Mouse (Mus musculus) heart, embryonic 11.5 days (tissue): ENCODE results near the gene Dlst. TPM values are rescaled to one million over a fixed set of nuclear protein-coding genes. Genes with fewer than 3 reads are reported as not detected.
"Not testable (repeated sequence)": the region's sequence is repeated elsewhere in the genome, so short reads cannot be mapped to it uniquely, and the experiment has no call there.

Experiments
- ATAC-seq: fragments of 200-750 bp; cut with Nextera tagmentation; replicated peaks from 2 replicates; pipeline ENCODE4 v1.8.0; 2017; ENCODE audit warnings: moderate library complexity; ENCODE audit not compliant: insufficient number of reproducible peaks, low FRiP score, low TSS enrichment
- H3K27ac ChIP-seq: fragments of 300-500 bp; sonication (generic); 2 replicates; pipeline ENCODE4 v1.5.1; 2014; ENCODE audit warnings: mild to moderate bottlenecking, low read depth, low read length
- H3K27me3 ChIP-seq: fragments of 300-500 bp; sonication (generic); 2 replicates; pipeline ENCODE4 v1.6.1; 2014; ENCODE audit warnings: mild to moderate bottlenecking, low read length, mixed read lengths; ENCODE audit not compliant: control insufficient read depth, insufficient read depth
- H3K36me3 ChIP-seq: fragments of 300-500 bp; sonication (generic); 2 replicates; pipeline ENCODE4 v1.6.1; 2014; ENCODE audit warnings: mild to moderate bottlenecking, low read length, moderate library complexity, mixed read lengths; ENCODE audit not compliant: control insufficient read depth, insufficient read depth
- H3K4me1 ChIP-seq: fragments of 300-500 bp; sonication (generic); 2 replicates; pipeline ENCODE4 v1.6.1; 2014; ENCODE audit warnings: low read length; ENCODE audit not compliant: control insufficient read depth, insufficient read depth
- H3K4me2 ChIP-seq: fragments of 300-500 bp; sonication (generic); 2 replicates; pipeline ENCODE4 v1.6.1; 2014; ENCODE audit warnings: mild to moderate bottlenecking, moderate library complexity
- H3K4me3 ChIP-seq: fragments of 300-500 bp; sonication (generic); 2 replicates; pipeline ENCODE4 v1.5.1; 2014; ENCODE audit warnings: low read depth, low read length
- H3K9ac ChIP-seq: fragments of 300-500 bp; sonication (generic); 2 replicates; pipeline ENCODE4 v1.6.1; 2014; ENCODE audit warnings: mild to moderate bottlenecking, low read depth, low read length, moderate library complexity
- H3K9me3 ChIP-seq: fragments of 300-500 bp; sonication (generic); replicated peaks from 2 replicates; pipeline ENCODE4 v1.6.1; 2016; ENCODE audit warnings: low read length; ENCODE audit not compliant: control insufficient read depth
- WGBS: fragments of 180-500 bp; shearing (Covaris S2); extraction: QIAGEN DNeasy Blood & Tissue Kit; methylation state at CpG from one replicate; pipeline ENCODE4 v1.1.7; 2014; ENCODE audit not compliant: insufficient replicate concordance; 5-methylcytosine and 5-hydroxymethylcytosine counted together
- polyA plus RNA-seq: library from polyadenylated mRNA; unstranded; fragments of >200 nt; fragmentation: Nextera tagmentation; extraction: Ambion mirVana; gene quantifications from 2 replicates; pipeline ENCODE4 v1.2.1, GENCODE M21; 2014

The Dlst gene
- polyA plus RNA-seq, 1 experiment from 2014 or later: 170 TPM

GRCm38 (mm10) chr12:85136627-85137026 lies 26.0 kb downstream of the Dlst start:
- WGBS: 78% methylated on average over 4 of the region's 4 CpGs
- H3K4me1 ChIP-seq: no peaks in the 10 kb centered on the region
- H3K4me3 ChIP-seq: no peak overlapping the region
- H3K27ac ChIP-seq: no peak overlapping the region
- peaks cover 14% of the 10 kb centered on the region for H3K36me3 ChIP-seq
- peaks cover 8% of the 10 kb centered on the region; the same call in 1 of the 2 replicates for H3K27me3 ChIP-seq
- no peak for ATAC-seq
- H3K4me2 ChIP-seq: no peak overlapping the region
- no peak overlapping the region for H3K9ac ChIP-seq
- no peaks in the 10 kb centered on the region for H3K9me3 ChIP-seq

- Histone ChIP-seq H3K4me1 (no peaks in the 10 kb centered on the region), H3K4me3 (no peak overlapping the region), H3K9me3 (no peaks in the 10 kb centered on the region), H3K36me3 (no peaks in the 10 kb centered on the region), H3K27ac (no peak overlapping the region), H3K27me3 (peaks cover 8% of the 10 kb centered on the region; the same call in 1 of the 2 replicates), H3K4me2 (peak overlapping the region; percentile 12; the same call in 1 of the 2 replicates), H3K9ac (no peak overlapping the region)
- WGBS: 30% methylated on average over 18 of the region's 18 CpGs
- ATAC-seq: no peak
Observed at GRCm38 (mm10) chr12:85140036-85140701, 29.5 kb downstream of the Dlst start.

- Histone ChIP-seq H3K9ac (no peak overlapping the region), H3K27me3 (peaks cover 8% of the 10 kb centered on the region; the same call in 1 of the 2 replicates), H3K4me3 (no peak overlapping the region), H3K4me2 (no peak overlapping the region), H3K4me1 (peaks cover 4% of the 10 kb centered on the region; the same call in 1 of the 2 replicates), H3K27ac (no peak overlapping the region), H3K9me3 (no peaks in the 10 kb centered on the region), H3K36me3 (no peaks in the 10 kb centered on the region)
- 76% methylated on average over 6 of the region's 6 CpGs for WGBS
- ATAC-seq: no peak
Observed at GRCm38 (mm10) chr12:85141096-85141495, 30.5 kb downstream of the Dlst start.

- Histone ChIP-seq H3K4me3 (no peak overlapping the region), H3K4me1 (peaks cover 10% of the 10 kb centered on the region), H3K9ac (no peak overlapping the region), H3K27me3 (peaks cover 8% of the 10 kb centered on the region; the same call in 1 of the 2 replicates), H3K4me2 (no peak overlapping the region), H3K27ac (no peak overlapping the region), H3K9me3 (no peaks in the 10 kb centered on the region), H3K36me3 (no peaks in the 10 kb centered on the region)
- no peak for ATAC-seq
- WGBS: 12% methylated on average over 4 of the region's 4 CpGs
Observed at GRCm38 (mm10) chr12:85142803-85143202, 32.2 kb downstream of the Dlst start.

GRCm38 (mm10) chr12:85144276-85144675 lies 33.6 kb downstream of the Dlst start:
- WGBS: 61% methylated on average over 2 of the region's 2 CpGs
- not testable (repeated sequence) for ATAC-seq

GRCm38 (mm10) chr12:85144821-85145220 lies 34.2 kb downstream of the Dlst start:
- Histone ChIP-seq H3K4me2 (no peak overlapping the region), H3K4me3 (no peak overlapping the region), H3K27me3 (peaks cover 8% of the 10 kb centered on the region; the same call in 1 of the 2 replicates), H3K9ac (no peak overlapping the region), H3K36me3 (no peaks in the 10 kb centered on the region), H3K27ac (no peak overlapping the region), H3K9me3 (no peaks in the 10 kb centered on the region), H3K4me1 (peaks cover 10% of the 10 kb centered on the region)
- no peak for ATAC-seq
- 79% methylated on average over 4 of the region's 4 CpGs for WGBS

More at GRCm38 (mm10) chr12:85144276-85144675, 33.6 kb downstream of the Dlst start:
- H3K9me3 ChIP-seq, H3K36me3 ChIP-seq, H3K9ac ChIP-seq, H3K27me3 ChIP-seq, H3K4me3 ChIP-seq, H3K27ac ChIP-seq, H3K4me2 ChIP-seq, H3K4me1 ChIP-seq: not testable (repeated sequence)

- ATAC-seq: no peak
- no peak overlapping the region for H3K9ac ChIP-seq
- no peak overlapping the region for H3K4me3 ChIP-seq
- peaks cover 5% of the 10 kb centered on the region; the same call in 1 of the 2 replicates for H3K27me3 ChIP-seq
- 52% methylated on average over 9 of the region's 9 CpGs for WGBS
- H3K9me3 ChIP-seq: no peaks in the 10 kb centered on the region
- no peak overlapping the region for H3K4me2 ChIP-seq
- H3K4me1 ChIP-seq: peaks cover 14% of the 10 kb centered on the region
- H3K27ac ChIP-seq: no peak overlapping the region
- H3K36me3 ChIP-seq: no peaks in the 10 kb centered on the region
Observed at GRCm38 (mm10) chr12:85145630-85146029, 35.0 kb downstream of the Dlst start.

GRCm38 (mm10) chr12:85146355-85146754 lies 35.7 kb downstream of the Dlst start:
- Histone ChIP-seq H3K27ac (no peak overlapping the region), H3K4me2 (0 out of 2 replicates have a peak overlapping the region, but pooled peaks have one; percentile 1), H3K9ac (no peak overlapping the region), H3K4me3 (no peak overlapping the region), H3K36me3 (no peaks in the 10 kb centered on the region), H3K4me1 (peaks cover 18% of the 10 kb centered on the region), H3K27me3 (0 out of 2 replicates have a peak, but pooled peaks cover under 1% of the 10 kb centered on the region), H3K9me3 (no peaks in the 10 kb centered on the region)
- peak; percentile 49 for ATAC-seq
- 23% methylated on average over 9 of the region's 11 CpGs for WGBS

GRCm38 (mm10) chr12:85146881-85147280 lies 36.2 kb downstream of the Dlst start:
- H3K4me3 ChIP-seq: no peak overlapping the region
- no peaks in the 10 kb centered on the region for H3K36me3 ChIP-seq
- H3K4me1 ChIP-seq: peaks cover 18% of the 10 kb centered on the region
- H3K9me3 ChIP-seq: no peaks in the 10 kb centered on the region
- ATAC-seq: no peak; the same call in 1 of the 2 replicates
- H3K27me3 ChIP-seq: 0 out of 2 replicates have a peak, but pooled peaks cover 4% of the 10 kb centered on the region
- no peak overlapping the region for H3K9ac ChIP-seq
- WGBS: 69% methylated on average over 9 of the region's 9 CpGs
- no peak overlapping the region for H3K27ac ChIP-seq
- no peak overlapping the region for H3K4me2 ChIP-seq
